Mouse (Mus musculus): ENCODE results near the gene Gm11032.
"Not testable (repeated sequence)": the region's sequence is repeated elsewhere in the genome, so short reads cannot be mapped to it uniquely, and the experiment has no call there.

DNA sequence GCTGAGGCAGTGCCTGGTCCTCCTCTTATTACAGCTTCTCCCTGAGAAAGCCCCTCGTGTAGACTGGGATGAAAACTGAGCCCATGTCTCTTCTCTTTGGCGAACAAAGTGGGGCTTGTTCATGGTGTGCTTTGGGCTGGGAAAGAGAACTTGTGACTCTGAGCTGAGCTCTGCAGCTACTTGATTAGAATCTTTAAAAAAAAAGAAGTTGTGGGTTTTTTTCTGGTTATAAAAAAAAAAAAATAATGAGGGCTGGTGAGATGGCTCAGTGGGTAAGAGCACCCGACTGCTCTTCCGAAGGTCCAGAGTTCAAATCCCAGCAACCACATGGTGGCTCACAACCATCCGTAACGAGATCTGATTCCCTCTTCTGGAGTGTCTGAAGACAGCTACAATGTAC lies 25.3 kb downstream of the Gm11032 start:
- TF ChIP-seq CTCF (IDR thresholded peaks at IDR 0.05; ENCODE audit: control insufficient read depth, insufficient read depth, low read length); POLR2A (IDR thresholded peaks at IDR 0.05; ENCODE audit: borderline replicate concordance, control insufficient read depth, low read depth, low read length): not testable (repeated sequence)
